Mouse (Mus musculus) kidney, adult 9 months (tissue): ENCODE data around the gene Myh13.
A peak's percentile ranks its signal among the peaks of the same experiment; 100 is the strongest.

Experiments
- DNase-seq: peaks from one replicate; pipeline ENCODE4 v3.0.0; 2022

The Myh13 gene

GRCm38 (mm10) chr11:67321358-67321757 is at the start of gene Myh13:
Myh13 (plus strand) TSS chr11:67321658.
- DNase-seq: no peak

- no peak for DNase-seq
These were observed 44.8 kb upstream of the Myh13 start, which contains the start of gene Myh8 for GRCm38 (mm10) chr11:67276601-67277174. Myh8 (plus strand) TSS chr11:67277124.

GRCm38 (mm10) chr11:67293440-67293839 is 28.0 kb upstream of the Myh13 start:
- no peak for DNase-seq

- no peak for DNase-seq
These were observed 7.6 kb upstream of the Myh13 start for GRCm38 (mm10) chr11:67313733-67314452.

GRCm38 (mm10) chr11:67326536-67326935 is 5.1 kb downstream of the Myh13 start:
- DNase-seq: no peak

- no peak for DNase-seq
These were observed 23.1 kb downstream of the Myh13 start for GRCm38 (mm10) chr11:67344556-67344955.

- no peak for DNase-seq
These were observed 23.9 kb downstream of the Myh13 start for GRCm38 (mm10) chr11:67345186-67345855.

- DNase-seq: no peak
These were observed 24.4 kb downstream of the Myh13 start for GRCm38 (mm10) chr11:67345856-67346236.

- peak; percentile 84 for DNase-seq
These were observed 28.8 kb downstream of the Myh13 start for GRCm38 (mm10) chr11:67350153-67350768.

GRCm38 (mm10) chr11:67353011-67353410 is 31.6 kb downstream of the Myh13 start:
- DNase-seq: no peak

- no peak for DNase-seq
These were observed 36.6 kb downstream of the Myh13 start for GRCm38 (mm10) chr11:67358031-67358430.

- no peak for DNase-seq
These were observed 40.8 kb downstream of the Myh13 start for GRCm38 (mm10) chr11:67362236-67362635.

- DNase-seq: no peak
These were observed 43.1 kb downstream of the Myh13 start for GRCm38 (mm10) chr11:67364551-67364950.

GRCm38 (mm10) chr11:67364986-67365721 is 43.7 kb downstream of the Myh13 start:
- no peak for DNase-seq

GRCm38 (mm10) chr11:67366936-67367335 is 45.5 kb downstream of the Myh13 start:
- DNase-seq: no peak

- peak; percentile 55 for DNase-seq
These were observed 51.9 kb downstream of the Myh13 start for GRCm38 (mm10) chr11:67373333-67373732.

GRCm38 (mm10) chr11:67376308-67376707 is 54.9 kb downstream of the Myh13 start:
- DNase-seq: no peak

GRCm38 (mm10) chr11:67379703-67380510 is 58.4 kb downstream of the Myh13 start:
- peak; percentile 25 for DNase-seq

- peak; percentile 35 for DNase-seq
These were observed 60.4 kb downstream of the Myh13 start for GRCm38 (mm10) chr11:67381833-67382232.

- DNase-seq: no peak
These were observed 63.2 kb downstream of the Myh13 start for GRCm38 (mm10) chr11:67384653-67385052.

GRCm38 (mm10) chr11:67386815-67387415 is 65.5 kb downstream of the Myh13 start:
- no peak for DNase-seq
